Mouse (Mus musculus) midbrain, embryonic 15.5 days (tissue): ENCODE measurements around the gene Dspp. TPM values are rescaled to one million over a fixed set of nuclear protein-coding genes. Genes with fewer than 3 reads are reported as not detected.

Experiments
- ATAC-seq: fragments of 200-750 bp; cut with Nextera tagmentation; replicated peaks from 2 replicates; pipeline ENCODE4 v1.8.0; 2017; ENCODE audit warnings: moderate TSS enrichment
- H3K27ac ChIP-seq: fragments of 300-500 bp; sonication (generic); 2 replicates; pipeline ENCODE4 v1.5.1; 2015; ENCODE audit warnings: mild to moderate bottlenecking, inconsistent platforms
- H3K27me3 ChIP-seq: fragments of 300-500 bp; sonication (generic); replicated peaks from 2 replicates; pipeline ENCODE4 v1.6.1; 2015; ENCODE audit warnings: inconsistent platforms
- H3K36me3 ChIP-seq: fragments of 300-500 bp; sonication (generic); replicated peaks from 2 replicates; pipeline ENCODE4 v1.6.1; 2015; ENCODE audit warnings: inconsistent platforms
- H3K4me1 ChIP-seq: fragments of 300-500 bp; sonication (generic); 2 replicates; pipeline ENCODE4 v1.6.1; 2015; ENCODE audit warnings: inconsistent platforms
- H3K4me2 ChIP-seq: fragments of 300-500 bp; sonication (generic); 2 replicates; pipeline ENCODE4 v1.6.1; 2015; ENCODE audit warnings: inconsistent platforms, mild to moderate bottlenecking, moderate library complexity
- H3K4me3 ChIP-seq: fragments of 300-500 bp; sonication (generic); 2 replicates; pipeline ENCODE4 v1.5.1; 2015; ENCODE audit warnings: mild to moderate bottlenecking, inconsistent platforms
- H3K9ac ChIP-seq: fragments of 300-500 bp; sonication (generic); 2 replicates; pipeline ENCODE4 v1.6.1; 2015; ENCODE audit warnings: mild to moderate bottlenecking, inconsistent platforms
- H3K9me3 ChIP-seq: fragments of 300-500 bp; sonication (generic); 2 replicates; pipeline ENCODE4 v1.6.1; 2016; ENCODE audit warnings: inconsistent platforms
- WGBS: fragments of 180-500 bp; shearing (Covaris S2); methylation state at CpG from one replicate; pipeline ENCODE4 v1.1.7; 2015; ENCODE audit warnings: mixed read lengths; 5-methylcytosine and 5-hydroxymethylcytosine counted together
- polyA plus RNA-seq: library from polyadenylated mRNA; unstranded; fragments of >200 nt; fragmentation: Nextera tagmentation; extraction: Ambion mirVana; gene quantifications from 2 replicates; pipeline ENCODE4 v1.2.1, GENCODE M21; 2015

Gene Dspp
- polyA plus RNA-seq, 1 experiment from 2014 or later: not detected

DNA sequence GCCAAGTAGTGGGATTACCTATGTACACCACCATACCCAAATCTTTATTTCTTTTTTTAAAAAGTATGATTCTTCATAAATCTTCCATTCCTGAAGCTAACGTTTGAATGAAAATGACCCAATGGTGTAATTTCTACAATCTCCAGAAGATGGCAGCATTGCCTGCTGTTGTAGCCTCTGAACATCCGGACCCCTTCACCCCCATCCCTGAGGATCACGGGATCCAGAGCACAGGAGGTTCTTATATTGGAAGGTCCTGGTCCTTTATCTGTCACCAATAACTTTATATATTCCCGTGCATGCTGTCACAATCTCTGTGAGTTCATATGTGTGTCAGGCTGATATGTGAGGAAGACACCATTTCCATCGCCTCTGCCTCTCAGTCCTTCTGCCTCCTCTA lies 48.4 kb downstream of the Dspp start:
- no peak overlapping the region for H3K4me3 ChIP-seq
- H3K4me2 ChIP-seq: no peak overlapping the region
- no peaks in the 10 kb centered on the region for H3K27me3 ChIP-seq
- no peaks in the 10 kb centered on the region for H3K4me1 ChIP-seq
- H3K36me3 ChIP-seq: no peaks in the 10 kb centered on the region
- no peak overlapping the region for H3K27ac ChIP-seq
- no peaks in the 10 kb centered on the region for H3K9me3 ChIP-seq
- peak; percentile 56; the same call in 1 of the 2 replicates for ATAC-seq
- 31% methylated on average over 5 of the region's 5 CpGs for WGBS
- no peak overlapping the region for H3K9ac ChIP-seq

DNA sequence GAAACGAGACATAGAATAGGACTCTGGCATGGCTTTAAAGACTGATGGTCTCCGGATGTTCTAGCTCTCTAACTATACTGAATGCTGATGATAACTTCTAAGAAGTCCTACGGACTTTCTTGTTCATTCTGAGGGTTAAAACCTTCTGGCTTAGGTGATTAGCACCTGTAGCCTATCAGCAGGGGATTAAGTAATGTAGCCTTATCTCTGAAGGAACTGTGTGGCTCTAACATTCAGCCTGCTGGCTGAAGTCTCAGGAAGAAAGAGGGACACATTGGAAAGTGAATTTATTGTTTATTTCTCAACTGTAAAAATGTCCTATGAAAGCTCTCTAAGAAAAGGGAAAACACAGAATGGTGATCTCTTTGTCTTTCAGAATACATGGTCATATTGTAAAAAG lies 53.8 kb downstream of the Dspp start:
- Histone ChIP-seq H3K4me3 (no peak overlapping the region), H3K4me2 (no peak overlapping the region), H3K27me3 (no peaks in the 10 kb centered on the region), H3K36me3 (no peaks in the 10 kb centered on the region), H3K9me3 (no peaks in the 10 kb centered on the region), H3K9ac (no peak overlapping the region), H3K4me1 (no peaks in the 10 kb centered on the region), H3K27ac (no peak overlapping the region)
- 85% methylated on average over 3 of the region's 3 CpGs for WGBS
- no peak for ATAC-seq

DNA sequence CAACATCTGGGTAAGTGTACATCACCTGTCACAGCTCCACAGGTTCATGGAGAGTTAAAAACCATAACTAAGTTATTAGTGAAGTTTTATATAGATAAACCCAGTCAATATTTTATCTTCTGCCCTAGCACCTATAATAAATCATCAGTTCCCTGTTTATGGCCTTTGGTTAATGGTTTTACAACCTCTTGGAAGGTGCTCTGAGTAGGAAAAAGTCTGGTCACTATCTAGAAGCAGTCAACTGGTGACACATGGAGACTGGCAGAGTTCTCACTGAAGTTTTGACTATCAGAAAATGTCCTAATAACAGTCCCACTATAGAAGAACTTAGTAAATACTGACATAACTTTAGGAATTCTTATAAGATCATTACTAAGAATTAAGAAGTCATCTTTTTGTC lies 54.2 kb downstream of the Dspp start:
- Histone ChIP-seq H3K4me2 (no peak overlapping the region), H3K9ac (no peak overlapping the region), H3K9me3 (no peaks in the 10 kb centered on the region), H3K4me1 (no peaks in the 10 kb centered on the region), H3K36me3 (no peaks in the 10 kb centered on the region), H3K4me3 (no peak overlapping the region), H3K27ac (no peak overlapping the region), H3K27me3 (no peaks in the 10 kb centered on the region)
- no peak for ATAC-seq

DNA sequence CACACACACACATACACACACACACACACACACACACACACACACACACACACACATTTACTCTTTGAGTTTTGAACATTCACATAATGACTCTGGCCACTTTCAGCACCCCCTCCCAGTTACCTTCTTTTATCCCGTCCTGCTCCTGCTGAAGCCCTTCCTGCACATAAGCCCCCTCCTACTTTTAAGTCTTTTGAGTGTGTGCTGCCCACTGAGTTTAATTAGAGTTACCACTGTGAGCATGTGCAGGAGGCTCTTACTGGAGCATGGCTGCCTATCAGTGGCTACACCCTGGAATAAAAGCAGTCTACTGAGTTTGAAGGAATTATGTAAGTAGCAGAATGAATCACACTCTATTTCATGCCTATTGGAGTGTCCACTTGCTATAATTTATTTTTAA lies 58.0 kb downstream of the Dspp start:
- Histone ChIP-seq H3K4me1 (no peaks in the 10 kb centered on the region), H3K9me3 (no peaks in the 10 kb centered on the region), H3K4me2 (no peak overlapping the region), H3K9ac (no peak overlapping the region), H3K27me3 (no peaks in the 10 kb centered on the region), H3K36me3 (no peaks in the 10 kb centered on the region), H3K27ac (no peak overlapping the region), H3K4me3 (no peak overlapping the region)
- ATAC-seq: no peak
- 23% methylated on average over 1 of the region's 1 CpGs for WGBS

Other genes starting within 250 kb of the Dspp start
- gene Hsd17b13, start 193.3 kb upstream of the Dspp start, polyA plus RNA-seq: 0.17 and 0.19 TPM in 2 replicates
- 2.2 and 2.6 TPM in 2 replicates for gene Hsd17b11, start 148.8 kb upstream of the Dspp start, polyA plus RNA-seq
- 59.2 and 60.5 TPM in 2 replicates for gene Nudt9, start 124.4 kb upstream of the Dspp start, polyA plus RNA-seq
- 0.63 TPM in 1 of 2 replicates, not detected in the other for gene Gm17660, start 93.1 kb upstream of the Dspp start, polyA plus RNA-seq
- gene Sparcl1, start 57.0 kb upstream of the Dspp start, polyA plus RNA-seq: 167 and 185 TPM in 2 replicates
- gene Dmp1, start 31.9 kb downstream of the Dspp start, polyA plus RNA-seq: 0.48 and 0.73 TPM in 2 replicates
- gene Ibsp, start 128.5 kb downstream of the Dspp start, polyA plus RNA-seq: 0.23 and 0.24 TPM in 2 replicates
- gene Mepe, start 154.6 kb downstream of the Dspp start, polyA plus RNA-seq: not detected in 2 replicates